7 mouse cellular contexts compared by ENCODE assay signal in the genomic region with DNA sequence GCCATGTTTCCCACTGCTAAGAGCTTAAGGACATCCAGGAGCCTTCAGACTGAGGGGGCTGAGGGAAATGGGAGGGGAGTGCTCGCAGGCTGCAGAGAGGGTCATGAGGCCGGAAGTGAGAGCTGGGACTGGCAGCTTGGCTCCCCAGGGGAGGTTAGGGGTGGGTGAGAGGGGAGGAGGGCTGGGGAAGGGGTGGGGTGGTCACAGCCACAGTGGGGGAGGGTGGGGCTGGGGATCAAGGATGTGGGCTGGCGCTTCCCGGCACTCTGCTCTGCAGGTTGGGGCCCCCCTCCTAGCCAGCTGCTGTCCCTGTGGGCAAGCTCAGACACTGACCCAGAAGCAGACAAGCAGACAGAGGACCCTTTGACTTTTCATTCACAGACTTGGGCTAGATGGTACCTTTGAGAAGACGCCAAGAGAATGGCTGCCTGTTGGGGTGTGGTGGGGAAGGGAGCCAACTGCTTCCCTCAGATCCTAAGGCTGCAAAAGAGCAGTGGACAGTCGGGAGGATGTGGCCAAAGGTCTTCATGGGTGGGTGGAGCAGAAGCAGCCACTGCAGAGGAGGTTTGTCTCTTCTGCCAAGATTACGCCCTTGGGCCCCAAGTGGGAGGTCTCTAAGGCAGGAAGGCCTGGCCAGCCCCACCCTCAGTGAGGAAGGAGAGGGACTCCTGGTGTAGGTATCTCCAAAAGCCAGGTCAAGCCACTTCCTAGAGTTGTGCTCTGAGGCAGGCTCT. TPM values are rescaled to one million over a fixed set of nuclear protein-coding genes. Genes with fewer than 3 reads are reported as not detected.
DNase-seq lines count a peak whose midpoint lies in the region; ATAC-seq and TF ChIP-seq lines count a peak whose summit lies in the region.

No protein-coding gene starts in this region.

- H3K4me1 ChIP-seq in CH12.LX (ENCODE audit: control insufficient read depth in 1 of 2, insufficient read depth in 2 of 2): peaks cover 23 to 60% of the 10 kb centered on the region in 2 experiments
- H3K4me1 ChIP-seq in intestine, embryonic 14.5 days (replicated peaks; ENCODE audit: control insufficient read depth, insufficient read depth, low read length): peaks cover 61% of the 10 kb centered on the region
- peaks cover 59% of the 10 kb centered on the region for H3K4me1 ChIP-seq in liver, embryonic 15.5 days (replicated peaks)

- no peak for TF ChIP-seq RAD21 in CH12.LX (IDR thresholded peaks at IDR 0.05; ENCODE audit: low read depth, low read length)

- intact Hi-C loops in gastrocnemius, postnatal 14 days (cut with DNase I; ENCODE audit: low total_unique reads): loop anchor here (2.0 kb wide), 1 partner anchor 45 kb away; no protein-coding TSS in a partner anchor

- 12% methylated on average over 7 of the region's 7 CpGs for WGBS in intestine, embryonic 14.5 days
- WGBS in liver, embryonic 15.5 days (ENCODE audit: insufficient replicate concordance): 1% methylated on average over 7 of the region's 7 CpGs

- H3K4me3 ChIP-seq in CH12.LX (replicated peaks in 1 of 3; ENCODE audit: low read depth in 2 of 3, low read length in 2 of 3, poor library complexity in 1 of 3): peak overlapping the region in 1 of 3 experiments; percentile 21
- no peak overlapping the region for H3K4me3 ChIP-seq in intestine, embryonic 14.5 days (ENCODE audit: low read depth, low read length)
- H3K4me3 ChIP-seq in liver, embryonic 15.5 days (replicated peaks): peak overlapping the region; percentile 36

- no peaks in the 10 kb centered on the region for H3K79me2 ChIP-seq in CH12.LX (replicated peaks; ENCODE audit: control insufficient read depth, extremely low read depth, insufficient read depth, poor library complexity, severe bottlenecking)

- in situ Hi-C loops in CH12.LX (cut with MboI; ENCODE audit: low pct_ligation_motif_present, low pct_unique_long_range_greater_than_20kb, low sequenced_read_pairs): no loop called here

- DNase-seq in CH12.LX (ENCODE audit: extremely low read depth): peak; percentile 56
- DNase-seq in R1 (ENCODE audit: low read depth, low spot score): peak; percentile 82
- DNase-seq in gastrocnemius, postnatal 14 days: peak; percentile 76
- DNase-seq in intestine, embryonic 14.5 days (ENCODE audit: low spot score): no peak
- DNase-seq in skeletal muscle tissue, adult 2 months (ENCODE audit: low read depth, low spot score): peak; percentile 74
- DNase-seq in cerebellum, adult 9-10 months: no peak

- peaks cover 17 to 75% of the 10 kb centered on the region in 2 experiments for H3K36me3 ChIP-seq in CH12.LX (replicated peaks in 1 of 2; ENCODE audit: control insufficient read depth in 1 of 2, insufficient read depth in 1 of 2, low read length in 1 of 2)
- peaks cover 26% of the 10 kb centered on the region for H3K36me3 ChIP-seq in intestine, embryonic 14.5 days (ENCODE audit: control insufficient read depth, insufficient read depth, low read length)
- H3K36me3 ChIP-seq in liver, embryonic 15.5 days (replicated peaks): peaks cover 15% of the 10 kb centered on the region

- peak overlapping the region; percentile 43 for H3K4me2 ChIP-seq in CH12.LX (ENCODE audit: insufficient read depth, low read depth, poor library complexity, severe bottlenecking)
- peak overlapping the region; percentile 33 for H3K4me2 ChIP-seq in intestine, embryonic 14.5 days (ENCODE audit: low read length)
- peak overlapping the region; percentile 76 for H3K4me2 ChIP-seq in liver, embryonic 15.5 days

- H3K27ac ChIP-seq in CH12.LX (ENCODE audit: insufficient read depth, low read depth): peak overlapping the region; percentile 78
- H3K27ac ChIP-seq in intestine, embryonic 14.5 days (ENCODE audit: low read depth): peak overlapping the region; percentile 82
- H3K27ac ChIP-seq in liver, embryonic 15.5 days (replicated peaks): peak overlapping the region; percentile 92

- dilution Hi-C loops in CH12.LX (cut with MboI; ENCODE audit: extremely low pct_ligation_motif_present, extremely low pct_unique_long_range_greater_than_20kb, low sequenced_read_pairs): no loop called here

- no peaks in the 10 kb centered on the region for H3K9me3 ChIP-seq in CH12.LX (replicated peaks; ENCODE audit: low read length)
- H3K9me3 ChIP-seq in intestine, embryonic 14.5 days (ENCODE audit: control insufficient read depth, low read length): no peaks in the 10 kb centered on the region
- no peaks in the 10 kb centered on the region for H3K9me3 ChIP-seq in liver, embryonic 15.5 days (replicated peaks)

- no peak for TF ChIP-seq EP300 in CH12.LX (IDR thresholded peaks at IDR 0.05; ENCODE audit: low read length)

- TF ChIP-seq POLR2A in CH12.LX (IDR thresholded peaks at IDR 0.05; ENCODE audit: low read depth, low read length): peak; percentile 41; the same call in 1 of the 2 replicates

- peak; percentile 26 for ATAC-seq in intestine, embryonic 14.5 days (replicated peaks; ENCODE audit: low FRiP score, low TSS enrichment, low read depth)
- peak; percentile 87 for ATAC-seq in liver, embryonic 15.5 days (ENCODE audit: insufficient read depth)

- no peaks in the 10 kb centered on the region for H3K27me3 ChIP-seq in CH12.LX (replicated peaks)
- no peaks in the 10 kb centered on the region for H3K27me3 ChIP-seq in intestine, embryonic 14.5 days (replicated peaks; ENCODE audit: control insufficient read depth, insufficient read depth, low read length)
- no peaks in the 10 kb centered on the region for H3K27me3 ChIP-seq in liver, embryonic 15.5 days

- no peak for TF ChIP-seq CTCF in CH12.LX (conservative IDR thresholded peaks at IDR 0.05 in 1 of 2, IDR thresholded peaks at IDR 0.05 in 1 of 2; ENCODE audit: low read depth in 2 of 2, low read length in 2 of 2)

- peak overlapping the region; percentile 27; the same call in 1 of the 2 replicates for H3K9ac ChIP-seq in CH12.LX (ENCODE audit: insufficient read depth, low read depth)
- peak overlapping the region; percentile 21; the same call in 1 of the 2 replicates for H3K9ac ChIP-seq in intestine, embryonic 14.5 days (ENCODE audit: low read length)
- H3K9ac ChIP-seq in liver, embryonic 15.5 days: peak overlapping the region; percentile 53

TF ChIP-seq in CH12.LX, 34 proteins besides CTCF, POLR2A, EP300 and RAD21:
- TF ChIP-seq ELF1 (IDR thresholded peaks at IDR 0.05; ENCODE audit: low read depth, low read length) (peak; percentile 83), IRF4 (IDR thresholded peaks at IDR 0.05; ENCODE audit: low read depth, low read length) (0 out of 2 replicates have a peak, but pooled peaks have one; percentile 16), MAX (IDR thresholded peaks at IDR 0.05; ENCODE audit: low read length) (no peak), NELFE (IDR thresholded peaks at IDR 0.05; ENCODE audit: low read depth, low read length) (0 out of 2 replicates have a peak, but pooled peaks have one; percentile 34), MAZ (IDR thresholded peaks at IDR 0.05; ENCODE audit: low read depth, low read length) (0 out of 2 replicates have a peak, but pooled peaks have one; percentile 39), BHLHE40 (IDR thresholded peaks at IDR 0.05; ENCODE audit: low read depth, low read length) (no peak), MYC (IDR thresholded peaks at IDR 0.05; ENCODE audit: low read depth, low read length) (no peak), MXI1 (IDR thresholded peaks at IDR 0.05; ENCODE audit: low read depth, low read length) (no peak), USF2 (conservative IDR thresholded peaks at IDR 0.05; ENCODE audit: low read depth, low read length) (no peak), ETS1 (conservative IDR thresholded peaks at IDR 0.05; ENCODE audit: low read depth, low read length) (no peak), USF1 (IDR thresholded peaks at IDR 0.05; ENCODE audit: low read depth, low read length) (peak; percentile 47), KAT2A (IDR thresholded peaks at IDR 0.05; ENCODE audit: insufficient replicate concordance, low read length) (no peak), SMC3 (IDR thresholded peaks at IDR 0.05; ENCODE audit: low read depth, low read length) (no peak), RCOR1 (conservative IDR thresholded peaks at IDR 0.05; ENCODE audit: low read depth, low read length) (no peak)

RNA-seq across cellular contexts. Expression of a gene that starts 46.5 kb away (rescaled TPM):
- 7.8 and 8.4 TPM in 2 replicates for total RNA-seq in CH12.LX (2012; rRNA removed)
- total RNA-seq in CH12.LX (2014; rRNA removed): 1.0 and 1.6 TPM in 2 replicates
- 16.1 and 19.9 TPM in 2 replicates for polyA plus RNA-seq in CH12.LX (2012; ENCODE audit: insufficient read length, low read depth)
- total RNA-seq in gastrocnemius, postnatal 14 days (2021): 10 to 100 TPM; 37.1 to 56.1 TPM
- polyA plus RNA-seq in intestine, embryonic 14.5 days (2014; fragmentation: Nextera tagmentation; extraction: Ambion mirVana): 7.3 and 8.1 TPM in 2 replicates
- polyA plus RNA-seq in liver, embryonic 15.5 days (2015; fragmentation: Nextera tagmentation; extraction: Ambion mirVana): 1.1 and 1.3 TPM in 2 replicates

Comparison
In these comparisons a context has a peak if more than half of its experiments do, and no peak if none do; other contexts are left out.
1. DNase-seq: peak in CH12.LX (single experiment), R1 (single experiment), gastrocnemius, postnatal 14 days (single experiment) and skeletal muscle tissue, adult 2 months (single experiment); none in intestine, embryonic 14.5 days (single experiment) and cerebellum, adult 9-10 months (single experiment).
2. Peak in every context shown above with its lines, with median percentiles within 50 percentile points of each other: H3K27ac ChIP-seq, H3K4me2 ChIP-seq and H3K9ac ChIP-seq.